Mouse (Mus musculus): ENCODE data around the gene Prdm16.

DNA sequence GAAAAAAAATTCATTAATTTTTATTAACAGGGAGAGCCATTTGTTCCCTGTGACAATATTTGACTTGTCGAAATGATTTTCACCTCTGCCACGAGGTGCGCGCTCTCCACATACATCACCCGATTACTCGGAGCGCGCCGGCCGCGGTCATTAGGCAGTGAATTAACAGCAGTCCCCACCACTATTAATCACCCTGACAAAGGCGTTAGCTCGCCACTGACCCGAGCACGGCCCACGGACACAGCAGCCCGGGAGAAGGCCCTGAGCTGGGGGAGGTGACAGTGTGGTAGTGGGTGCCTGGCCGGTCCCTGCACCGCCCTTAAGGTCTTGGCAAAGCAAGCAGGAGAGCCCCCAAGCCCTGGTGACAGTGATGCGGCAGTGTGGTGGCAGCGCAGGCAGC lies 92.8 kb downstream of the Prdm16 start:
- TF ChIP-seq POLR2A (IDR thresholded peaks at IDR 0.05; ENCODE audit: borderline replicate concordance, insufficient read depth, low read length) (no peak), CTCF (IDR thresholded peaks at IDR 0.05; ENCODE audit: borderline replicate concordance, insufficient read depth, low read depth, low read length) (no peak)

Measured in cerebellum, adult 2 months (tissue).